Mouse (Mus musculus): ENCODE measurements around the gene Polr3gl. TPM values are rescaled to one million over a fixed set of nuclear protein-coding genes. Genes with fewer than 3 reads are reported as not detected.
A peak's percentile ranks its signal among the peaks of the same experiment; 100 is the strongest.

Polr3gl gene
- polyA plus RNA-seq, 1 experiment from 2014 or later: 35.3 TPM

DNA sequence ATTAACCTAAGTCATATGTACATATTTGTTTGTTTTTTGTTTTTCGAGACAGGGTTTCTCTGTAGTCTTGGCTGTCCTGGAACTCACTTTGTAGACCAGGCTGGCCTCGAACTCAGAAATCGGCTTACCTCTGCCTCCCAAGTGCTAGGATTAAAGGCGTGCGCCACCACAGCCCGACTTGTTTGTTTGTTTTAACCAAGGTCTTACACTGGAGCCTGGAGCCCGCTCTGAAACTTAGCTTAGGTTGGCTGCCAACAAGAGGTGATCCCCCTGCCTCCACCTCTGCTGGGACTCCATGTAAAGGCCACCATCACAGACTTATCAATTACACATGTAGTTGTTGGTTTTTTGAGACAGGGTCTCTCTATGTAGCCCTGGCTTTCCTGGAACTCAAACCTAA, 45.2 kb downstream of the Polr3gl start:
- Histone ChIP-seq H3K4me2 (no peak overlapping the region), H3K4me1 (0 out of 2 replicates have a peak, but pooled peaks cover 7% of the 10 kb centered on the region), H3K27me3 (replicated peaks) (no peaks in the 10 kb centered on the region), H3K4me3 (replicated peaks) (no peak overlapping the region), H3K36me3 (no peaks in the 10 kb centered on the region), H3K27ac (no peak overlapping the region), H3K9me3 (no peaks in the 10 kb centered on the region), H3K9ac (no peak overlapping the region)
- ATAC-seq (ENCODE audit: insufficient read depth, low FRiP score, low read depth): no peak
- WGBS: 79% methylated on average over 7 of the region's 7 CpGs

- no peak overlapping the region for H3K4me3 ChIP-seq (replicated peaks)
- no peaks in the 10 kb centered on the region for H3K9me3 ChIP-seq
- H3K27me3 ChIP-seq (replicated peaks): no peaks in the 10 kb centered on the region
- no peak for ATAC-seq (ENCODE audit: insufficient read depth, low FRiP score, low read depth)
- H3K4me1 ChIP-seq: 0 out of 2 replicates have a peak, but pooled peaks cover 3% of the 10 kb centered on the region
- peak overlapping the region; percentile 36; the same call in 1 of the 2 replicates for H3K4me2 ChIP-seq
- H3K9ac ChIP-seq: no peak overlapping the region
- WGBS: 8% methylated on average over 14 of the region's 14 CpGs
- H3K27ac ChIP-seq: no peak overlapping the region
- no peaks in the 10 kb centered on the region for H3K36me3 ChIP-seq
Observed at GRCm38 (mm10) chr3:96547389-96547960, 46.5 kb downstream of the Polr3gl start.

DNA sequence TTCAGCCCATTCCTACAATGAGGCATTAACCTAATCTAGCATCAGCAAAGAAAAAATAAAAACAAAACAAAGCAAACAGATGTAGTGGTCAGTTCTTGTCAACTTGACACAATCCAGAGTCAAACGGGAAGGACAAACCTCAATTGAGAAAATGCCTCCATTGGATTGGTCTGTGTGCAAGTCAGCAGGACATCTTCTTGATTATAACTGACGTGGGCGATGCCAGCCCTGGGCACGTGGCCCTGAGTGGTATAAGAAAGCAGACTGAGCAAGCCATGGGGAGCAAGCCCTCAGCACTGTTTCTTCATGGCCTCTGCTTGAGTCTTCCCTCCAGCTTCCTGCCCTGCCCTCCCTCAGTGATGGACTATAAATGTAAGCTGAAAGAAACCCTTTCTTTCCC, 47.1 kb downstream of the Polr3gl start:
- Histone ChIP-seq H3K4me2 (peak overlapping the region; percentile 8; the same call in 1 of the 2 replicates), H3K4me1 (0 out of 2 replicates have a peak, but pooled peaks cover 3% of the 10 kb centered on the region), H3K27ac (no peak overlapping the region), H3K27me3 (replicated peaks) (no peaks in the 10 kb centered on the region), H3K36me3 (no peaks in the 10 kb centered on the region), H3K9ac (no peak overlapping the region), H3K4me3 (replicated peaks) (no peak overlapping the region), H3K9me3 (no peaks in the 10 kb centered on the region)
- ATAC-seq (ENCODE audit: insufficient read depth, low FRiP score, low read depth): no peak
- WGBS: 45% methylated on average over 4 of the region's 4 CpGs

GRCm38 (mm10) chr3:96545565-96545964, 48.4 kb downstream of the Polr3gl start:
- WGBS: 37% methylated on average over 1 of the region's 1 CpGs
- H3K27me3 ChIP-seq (replicated peaks): no peaks in the 10 kb centered on the region
- H3K36me3 ChIP-seq: no peaks in the 10 kb centered on the region
- no peak overlapping the region for H3K27ac ChIP-seq
- H3K4me3 ChIP-seq (replicated peaks): no peak overlapping the region
- no peak for ATAC-seq (ENCODE audit: insufficient read depth, low FRiP score, low read depth)
- H3K9ac ChIP-seq: no peak overlapping the region
- H3K4me2 ChIP-seq: no peak overlapping the region
- 0 out of 2 replicates have a peak, but pooled peaks cover 3% of the 10 kb centered on the region for H3K4me1 ChIP-seq
- H3K9me3 ChIP-seq: no peaks in the 10 kb centered on the region

DNA sequence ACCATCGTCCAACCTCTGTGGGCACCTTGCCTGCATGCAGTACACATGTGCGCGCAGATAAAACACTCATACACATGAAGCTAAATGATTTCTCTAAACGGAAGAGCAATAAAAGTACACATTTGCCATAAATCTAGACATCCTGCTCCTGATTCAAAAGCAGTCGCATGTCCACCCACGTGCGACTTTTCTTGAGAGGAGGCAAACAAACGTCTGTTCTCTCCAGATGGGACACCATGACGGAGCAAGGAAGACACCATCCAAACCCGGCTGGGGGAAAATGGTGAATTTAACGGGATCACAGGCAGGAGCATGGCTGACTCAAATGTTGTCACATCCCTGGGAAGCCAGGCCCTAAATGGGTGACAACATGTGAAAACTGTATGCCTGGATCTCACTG, 50.6 kb downstream of the Polr3gl start:
- H3K4me2 ChIP-seq: no peak overlapping the region
- no peaks in the 10 kb centered on the region for H3K27me3 ChIP-seq (replicated peaks)
- 0 out of 2 replicates have a peak, but pooled peaks cover 3% of the 10 kb centered on the region for H3K4me1 ChIP-seq
- no peak for ATAC-seq (ENCODE audit: insufficient read depth, low FRiP score, low read depth)
- no peak overlapping the region for H3K9ac ChIP-seq
- H3K36me3 ChIP-seq: no peaks in the 10 kb centered on the region
- H3K27ac ChIP-seq: no peak overlapping the region
- no peak overlapping the region for H3K4me3 ChIP-seq (replicated peaks)
- no peaks in the 10 kb centered on the region for H3K9me3 ChIP-seq
- WGBS: 85% methylated on average over 11 of the region's 11 CpGs

DNA sequence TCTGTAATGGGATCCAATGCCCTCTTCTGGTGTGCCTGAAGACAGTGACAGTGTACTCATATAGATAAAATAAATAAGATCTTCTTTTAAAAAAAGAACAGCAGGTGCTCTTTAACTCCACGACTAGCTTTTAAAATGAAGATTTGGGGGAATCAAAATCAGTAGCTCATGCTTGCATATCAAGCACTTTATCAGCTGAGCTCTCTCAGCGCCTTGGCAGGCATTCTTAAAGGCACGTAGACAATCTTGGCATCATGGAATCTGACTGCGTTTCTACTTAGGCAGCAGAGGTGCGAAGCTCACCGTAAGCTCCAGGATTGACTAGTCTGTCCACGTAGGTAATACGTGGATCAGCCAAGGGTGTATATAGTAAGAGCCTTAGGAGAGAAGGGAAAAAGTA, 51.4 kb downstream of the Polr3gl start:
- Histone ChIP-seq H3K9ac (no peak overlapping the region), H3K4me1 (0 out of 2 replicates have a peak, but pooled peaks cover 1% of the 10 kb centered on the region), H3K4me2 (no peak overlapping the region), H3K36me3 (no peaks in the 10 kb centered on the region), H3K4me3 (replicated peaks) (no peak overlapping the region), H3K27ac (no peak overlapping the region), H3K27me3 (replicated peaks) (no peaks in the 10 kb centered on the region), H3K9me3 (no peaks in the 10 kb centered on the region)
- 73% methylated on average over 8 of the region's 8 CpGs for WGBS
- no peak for ATAC-seq (ENCODE audit: insufficient read depth, low FRiP score, low read depth)

DNA sequence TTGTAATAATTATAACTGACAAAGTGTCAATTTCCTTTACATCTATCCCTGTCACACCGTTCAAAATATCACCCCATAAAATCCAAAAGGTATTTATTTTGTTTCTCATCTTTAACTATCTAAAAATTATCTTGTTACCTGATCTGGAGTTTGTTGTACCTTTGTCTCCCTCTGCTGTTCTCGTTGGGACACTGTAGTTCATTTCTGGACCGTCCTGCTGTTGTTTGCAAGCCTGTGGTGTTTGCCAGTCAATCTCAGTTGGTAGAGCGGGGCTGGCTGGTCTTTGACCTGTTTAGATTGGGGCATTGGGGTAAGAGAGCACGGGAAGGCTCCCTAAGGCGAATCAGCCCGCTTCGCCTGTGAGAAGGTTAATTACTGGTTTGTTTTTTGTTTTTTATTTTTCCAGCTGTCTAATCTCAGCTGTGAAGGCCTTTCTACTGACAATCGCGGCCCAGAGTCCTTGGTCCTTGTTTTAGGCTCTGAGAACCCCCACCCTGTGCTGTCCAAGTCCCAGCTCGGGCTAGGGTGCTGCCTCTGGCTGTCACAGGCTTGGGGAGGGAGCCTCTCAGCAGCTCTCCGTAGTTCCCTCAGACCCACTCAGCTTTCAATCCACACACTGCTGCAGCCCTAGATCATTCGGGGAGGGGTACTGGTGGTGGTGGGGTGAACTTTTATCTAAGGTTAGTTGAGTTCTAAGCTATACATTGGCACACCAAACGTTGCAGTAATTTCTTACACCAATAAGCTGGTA, 52.5 kb downstream of the Polr3gl start:
- no peaks in the 10 kb centered on the region for H3K27me3 ChIP-seq (replicated peaks)
- H3K9me3 ChIP-seq: no peaks in the 10 kb centered on the region
- H3K4me3 ChIP-seq (replicated peaks): no peak overlapping the region
- no peaks in the 10 kb centered on the region for H3K4me1 ChIP-seq
- H3K36me3 ChIP-seq: no peaks in the 10 kb centered on the region
- no peak overlapping the region for H3K27ac ChIP-seq
- 20% methylated on average over 14 of the region's 14 CpGs for WGBS
- ATAC-seq (ENCODE audit: insufficient read depth, low FRiP score, low read depth): no peak
- no peak overlapping the region for H3K4me2 ChIP-seq
- no peak overlapping the region for H3K9ac ChIP-seq

- Histone ChIP-seq H3K9me3 (no peaks in the 10 kb centered on the region), H3K27ac (no peak overlapping the region), H3K9ac (no peak overlapping the region), H3K27me3 (replicated peaks) (no peaks in the 10 kb centered on the region), H3K4me1 (no peaks in the 10 kb centered on the region), H3K4me3 (replicated peaks) (no peak overlapping the region), H3K4me2 (no peak overlapping the region), H3K36me3 (no peaks in the 10 kb centered on the region)
- ATAC-seq (ENCODE audit: insufficient read depth, low FRiP score, low read depth): no peak
- WGBS: 50% methylated on average over 6 of the region's 6 CpGs
Observed at GRCm38 (mm10) chr3:96540740-96541139, 53.2 kb downstream of the Polr3gl start.

DNA sequence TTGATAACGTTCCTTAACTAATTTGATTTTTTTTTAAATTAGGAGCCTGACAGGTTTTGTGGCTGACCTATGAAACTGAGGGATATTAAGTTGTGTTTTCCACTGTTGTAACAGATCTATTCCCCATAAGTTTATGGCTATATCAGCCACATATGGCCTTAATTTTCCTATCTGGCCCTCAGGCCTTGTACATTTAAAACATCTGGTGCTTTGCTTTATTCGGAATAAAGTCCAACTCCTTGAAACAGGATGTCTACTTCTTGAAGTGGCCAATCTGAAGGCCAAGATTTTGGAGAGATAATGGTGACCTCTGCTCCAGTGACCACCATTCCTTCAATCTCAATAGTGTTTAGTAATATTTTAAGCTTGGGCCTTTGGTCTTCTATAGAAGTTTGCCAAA, 54.7 kb downstream of the Polr3gl start:
- WGBS: 68% methylated on average over 2 of the region's 2 CpGs

GRCm38 (mm10) chr3:96534300-96534699, 59.7 kb downstream of the Polr3gl start:
- Histone ChIP-seq H3K4me1 (no peaks in the 10 kb centered on the region), H3K4me3 (replicated peaks) (no peak overlapping the region), H3K27ac (no peak overlapping the region), H3K36me3 (no peaks in the 10 kb centered on the region), H3K9me3 (no peaks in the 10 kb centered on the region), H3K27me3 (replicated peaks) (no peaks in the 10 kb centered on the region), H3K9ac (no peak overlapping the region), H3K4me2 (no peak overlapping the region)
- no peak for ATAC-seq (ENCODE audit: insufficient read depth, low FRiP score, low read depth)
- 61% methylated on average over 2 of the region's 2 CpGs for WGBS

More for the DNA sequence above, 54.7 kb downstream of the Polr3gl start:
- Histone ChIP-seq H3K36me3 (no peaks in the 10 kb centered on the region), H3K4me1 (no peaks in the 10 kb centered on the region), H3K9ac (no peak overlapping the region), H3K27me3 (replicated peaks) (no peaks in the 10 kb centered on the region), H3K4me2 (no peak overlapping the region), H3K9me3 (no peaks in the 10 kb centered on the region), H3K27ac (no peak overlapping the region), H3K4me3 (replicated peaks) (no peak overlapping the region)
- no peak for ATAC-seq (ENCODE audit: insufficient read depth, low FRiP score, low read depth)

DNA sequence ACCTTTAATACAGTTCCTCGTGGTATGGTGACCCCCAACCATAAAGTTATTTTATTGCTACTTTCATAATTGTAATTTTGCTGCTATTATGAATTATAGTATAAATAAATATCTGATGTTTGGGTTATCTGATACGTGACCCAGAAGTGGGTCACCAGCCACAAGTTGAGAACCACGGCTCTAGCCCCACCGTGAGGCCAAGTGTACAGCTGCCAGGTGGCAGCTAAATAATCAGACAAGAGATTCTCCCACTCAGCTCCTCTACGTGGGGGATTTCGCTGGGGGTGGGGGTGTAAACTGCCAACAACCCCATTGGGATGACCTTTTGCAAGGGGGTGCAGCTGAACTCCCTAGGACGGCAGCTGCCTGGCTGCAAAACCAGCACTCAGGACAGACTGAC, 61.9 kb downstream of the Polr3gl start:
- H3K36me3 ChIP-seq: no peaks in the 10 kb centered on the region
- 51% methylated on average over 7 of the region's 7 CpGs for WGBS
- ATAC-seq (ENCODE audit: insufficient read depth, low FRiP score, low read depth): no peak

GRCm38 (mm10) chr3:96528506-96528905, 65.5 kb downstream of the Polr3gl start:
- WGBS: 49% methylated on average over 9 of the region's 9 CpGs
- Histone ChIP-seq H3K9ac (no peak overlapping the region), H3K36me3 (no peaks in the 10 kb centered on the region), H3K27ac (no peak overlapping the region), H3K4me3 (replicated peaks) (no peak overlapping the region), H3K27me3 (replicated peaks) (peaks cover 32% of the 10 kb centered on the region), H3K9me3 (no peaks in the 10 kb centered on the region), H3K4me1 (peaks cover 7% of the 10 kb centered on the region), H3K4me2 (no peak overlapping the region)
- ATAC-seq (ENCODE audit: insufficient read depth, low FRiP score, low read depth): no peak

More for the DNA sequence above, 61.9 kb downstream of the Polr3gl start:
- peaks cover 17% of the 10 kb centered on the region for H3K27me3 ChIP-seq (replicated peaks)
- H3K9ac ChIP-seq: no peak overlapping the region
- H3K9me3 ChIP-seq: no peaks in the 10 kb centered on the region
- no peak overlapping the region for H3K4me2 ChIP-seq
- H3K27ac ChIP-seq: no peak overlapping the region
- H3K4me1 ChIP-seq: peaks cover 4% of the 10 kb centered on the region
- no peak overlapping the region for H3K4me3 ChIP-seq (replicated peaks)
